Mouse (Mus musculus) thymus, adult 2 months (tissue): ENCODE data around the gene Aqp11.

Experiments used
- CTCF ChIP-seq: fragments of 200-500 bp; IDR thresholded peaks from 2 replicates; pipeline ENCODE4 v1.5.1; 2012; ENCODE audit warnings: mild to moderate bottlenecking, control low read depth, low read length, moderate library complexity, borderline replicate concordance; ENCODE audit not compliant: control insufficient read depth, poor library complexity, insufficient read depth; ENCODE audit errors: extremely low read depth
- POLR2A ChIP-seq: fragments of 200-500 bp; IDR thresholded peaks from 2 replicates; pipeline ENCODE4 v1.6.1; 2012; ENCODE audit warnings: mild to moderate bottlenecking, low read length, control low read depth, moderate library complexity; ENCODE audit not compliant: control insufficient read depth, poor library complexity, insufficient read depth; ENCODE audit errors: extremely low read depth

DNA sequence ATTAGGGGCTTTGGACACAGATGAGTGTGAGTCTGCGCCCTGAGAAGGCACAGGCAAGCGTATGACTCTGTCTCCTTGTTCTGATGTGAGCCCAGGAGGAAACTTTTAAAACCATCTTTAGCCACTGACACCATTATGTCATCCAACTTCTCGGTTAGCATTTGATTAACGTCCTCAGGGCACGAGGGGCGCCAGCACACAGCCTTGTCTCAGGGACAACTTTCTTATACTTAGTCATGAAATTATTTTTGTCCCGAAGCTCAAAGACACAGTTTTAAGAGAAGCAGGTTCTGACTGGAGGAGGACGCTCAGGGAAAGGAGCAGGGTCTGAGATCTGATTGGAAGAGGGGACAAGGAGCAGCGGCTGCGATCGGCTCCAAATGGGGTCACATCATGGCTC lies 26.5 kb upstream of the Aqp11 start:
- TF ChIP-seq POLR2A (no peak), CTCF (no peak)
